Mouse (Mus musculus): ENCODE data around the gene Gnl2. TPM values are rescaled to one million over a fixed set of nuclear protein-coding genes. Genes with fewer than 3 reads are reported as not detected.
A peak's percentile ranks its signal among the peaks of the same experiment; 100 is the strongest.

Gene Gnl2
- polyA plus RNA-seq, 1 experiment, result 3.5 TPM

- TF ChIP-seq CTCF (IDR thresholded peaks at IDR 0.05; ENCODE audit: extremely low read depth, insufficient read length, insufficient replicate concordance, low read depth, low read length), result no peak
- no peak for TF ChIP-seq POLR2A (IDR thresholded peaks at IDR 0.05; ENCODE audit: low read depth, low read length)
- Histone ChIP-seq H3K27ac (ENCODE audit: insufficient read depth, low read depth, low read length) (no peak overlapping the region), H3K36me3 (ENCODE audit: control insufficient read depth, insufficient read depth, low read length) (no peaks in the 10 kb centered on the region), H3K4me3 (ENCODE audit: low read depth, low read length) (no peak overlapping the region), H3K4me1 (ENCODE audit: control insufficient read depth, insufficient read depth, insufficient read length, low read length) (no peaks in the 10 kb centered on the region), H3K27me3 (ENCODE audit: control insufficient read depth, insufficient read depth, low read length) (no peaks in the 10 kb centered on the region)
- WGBS, result 74% methylated on average over 2 of the region's 2 CpGs
Observed at GRCm38 (mm10) chr4:124973296-124973695, 43.1 kb upstream of the Gnl2 start.

- no peak overlapping the region for H3K27ac ChIP-seq (ENCODE audit: insufficient read depth, low read depth, low read length)
- WGBS, result 20% methylated on average over 5 of the region's 5 CpGs
- H3K4me3 ChIP-seq (ENCODE audit: low read depth, low read length), result no peak overlapping the region
- TF ChIP-seq POLR2A (IDR thresholded peaks at IDR 0.05; ENCODE audit: low read depth, low read length) (no peak), CTCF (IDR thresholded peaks at IDR 0.05; ENCODE audit: extremely low read depth, insufficient read length, insufficient replicate concordance, low read depth, low read length) (no peak)
- no peaks in the 10 kb centered on the region for H3K27me3 ChIP-seq (ENCODE audit: control insufficient read depth, insufficient read depth, low read length)
- H3K36me3 ChIP-seq (ENCODE audit: control insufficient read depth, insufficient read depth, low read length), result no peaks in the 10 kb centered on the region
- H3K4me1 ChIP-seq (ENCODE audit: control insufficient read depth, insufficient read depth, insufficient read length, low read length), result no peaks in the 10 kb centered on the region
Observed at GRCm38 (mm10) chr4:124978201-124978600, 38.2 kb upstream of the Gnl2 start.

- TF ChIP-seq CTCF (IDR thresholded peaks at IDR 0.05; ENCODE audit: extremely low read depth, insufficient read length, insufficient replicate concordance, low read depth, low read length), result peak; percentile 32; the same call in 1 of the 2 replicates
- TF ChIP-seq POLR2A (IDR thresholded peaks at IDR 0.05; ENCODE audit: low read depth, low read length), result no peak
- 20% methylated on average over 9 of the region's 9 CpGs for WGBS
- H3K36me3 ChIP-seq (ENCODE audit: control insufficient read depth, insufficient read depth, low read length), result no peaks in the 10 kb centered on the region
- H3K27me3 ChIP-seq (ENCODE audit: control insufficient read depth, insufficient read depth, low read length), result peaks cover 45% of the 10 kb centered on the region
- no peak overlapping the region for H3K4me3 ChIP-seq (ENCODE audit: low read depth, low read length)
- 0 out of 2 replicates have a peak, but pooled peaks cover 4% of the 10 kb centered on the region for H3K4me1 ChIP-seq (ENCODE audit: control insufficient read depth, insufficient read depth, insufficient read length, low read length)
- no peak overlapping the region for H3K27ac ChIP-seq (ENCODE audit: insufficient read depth, low read depth, low read length)
Observed at GRCm38 (mm10) chr4:124983893-124984526, 32.4 kb upstream of the Gnl2 start.

DNA sequence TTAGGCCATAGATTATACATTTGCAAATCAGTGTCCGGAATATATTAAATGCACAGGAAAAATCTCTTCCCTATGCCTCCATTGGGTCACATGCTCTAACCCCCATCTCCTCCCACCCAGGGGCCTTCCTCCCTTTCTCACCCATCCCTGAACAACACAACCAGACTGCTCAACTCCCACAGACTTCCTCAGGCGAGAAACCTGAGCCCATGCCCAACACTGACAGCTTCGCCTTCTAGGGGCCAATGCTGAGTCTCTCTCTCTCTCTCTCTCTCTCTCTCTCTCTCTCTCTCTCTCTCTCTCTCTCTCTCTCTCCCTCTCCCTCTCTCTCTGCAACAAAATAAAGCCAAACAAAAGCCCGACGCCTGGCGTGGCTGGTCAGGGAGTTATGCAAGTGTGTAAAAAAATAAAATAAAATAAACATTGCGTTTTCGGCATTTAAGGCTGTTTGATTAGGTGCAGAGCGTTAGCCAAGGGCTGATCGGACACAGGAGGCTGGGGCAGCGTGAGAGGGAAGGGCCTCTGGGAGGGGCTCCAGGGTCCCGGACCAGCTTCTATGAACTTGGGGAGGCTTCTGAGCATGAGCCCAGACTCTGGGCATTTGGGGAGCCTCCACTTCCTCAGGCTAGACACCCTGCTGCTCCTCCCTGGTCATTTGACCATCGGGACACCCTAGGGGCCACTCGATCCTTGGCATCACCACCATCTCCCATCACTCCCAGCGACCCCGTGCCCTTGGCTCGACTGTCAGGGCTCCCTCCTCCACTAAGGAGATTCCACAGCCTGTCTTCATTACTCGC lies 31.3 kb upstream of the Gnl2 start:
- TF ChIP-seq CTCF (IDR thresholded peaks at IDR 0.05; ENCODE audit: extremely low read depth, insufficient read length, insufficient replicate concordance, low read depth, low read length) (no peak), POLR2A (IDR thresholded peaks at IDR 0.05; ENCODE audit: low read depth, low read length) (no peak)
- WGBS, result 11% methylated on average over 18 of the region's 18 CpGs
- H3K27me3 ChIP-seq (ENCODE audit: control insufficient read depth, insufficient read depth, low read length), result peaks cover 49% of the 10 kb centered on the region
- no peak overlapping the region for H3K27ac ChIP-seq (ENCODE audit: insufficient read depth, low read depth, low read length)
- no peaks in the 10 kb centered on the region for H3K36me3 ChIP-seq (ENCODE audit: control insufficient read depth, insufficient read depth, low read length)
- H3K4me3 ChIP-seq (ENCODE audit: low read depth, low read length), result no peak overlapping the region
- H3K4me1 ChIP-seq (ENCODE audit: control insufficient read depth, insufficient read depth, insufficient read length, low read length), result 0 out of 2 replicates have a peak, but pooled peaks cover 4% of the 10 kb centered on the region

DNA sequence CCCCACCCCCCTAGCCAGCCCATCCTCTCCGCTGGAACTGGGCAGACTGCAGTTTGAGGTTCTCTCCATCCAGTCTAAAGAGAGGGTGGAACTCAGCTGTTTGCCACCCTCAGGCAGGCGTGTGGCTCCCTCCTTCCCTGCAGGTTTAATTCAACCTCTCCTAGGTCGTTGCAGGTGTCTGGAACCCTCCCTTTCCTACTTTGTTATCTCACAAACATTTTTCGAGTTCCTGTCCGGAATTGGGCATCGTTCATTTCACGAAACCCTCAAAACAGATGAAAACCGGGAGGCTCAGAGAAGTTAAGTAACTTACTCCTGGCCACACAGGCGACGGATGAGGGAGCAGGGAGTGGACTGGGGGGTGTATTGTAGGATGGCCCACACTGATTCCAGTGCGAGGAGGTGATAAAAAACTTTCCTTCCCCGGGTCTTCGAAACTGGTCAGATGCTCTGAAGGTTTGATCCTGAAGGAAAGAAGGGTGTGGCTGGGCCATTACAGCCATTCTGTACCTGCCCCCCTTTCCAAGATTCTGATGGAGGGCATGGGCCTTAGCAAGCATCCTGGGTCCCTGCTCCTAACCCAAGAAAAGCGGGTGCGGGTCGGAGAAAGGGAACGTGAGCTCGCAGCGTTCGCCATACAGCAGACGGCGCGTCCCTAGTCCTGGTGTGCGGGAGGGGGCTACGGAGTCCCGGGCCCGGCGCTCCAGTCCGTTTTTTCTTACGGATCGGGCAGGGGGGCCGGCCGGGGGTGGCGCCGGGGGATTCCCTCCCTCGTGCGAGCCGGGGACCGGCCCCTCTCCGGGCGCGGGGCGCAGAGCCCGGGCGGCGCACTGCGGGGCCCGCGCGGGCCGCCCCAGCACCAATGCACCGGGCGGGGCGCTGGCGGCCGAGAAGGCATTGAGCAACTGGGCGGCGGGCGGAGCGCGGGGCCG lies 30.4 kb upstream of the Gnl2 start, which contains the start of gene Rspo1:
Gene Rspo1 (plus strand): TSS at position 760 of the 932 bp plus-strand sequence.
- TF ChIP-seq CTCF (IDR thresholded peaks at IDR 0.05; ENCODE audit: extremely low read depth, insufficient read length, insufficient replicate concordance, low read depth, low read length) (no peak), POLR2A (IDR thresholded peaks at IDR 0.05; ENCODE audit: low read depth, low read length) (no peak)
- 3% methylated on average over 62 of the region's 62 CpGs for WGBS
- H3K36me3 ChIP-seq (ENCODE audit: control insufficient read depth, insufficient read depth, low read length), result no peaks in the 10 kb centered on the region
- H3K4me1 ChIP-seq (ENCODE audit: control insufficient read depth, insufficient read depth, insufficient read length, low read length), result 0 out of 2 replicates have a peak, but pooled peaks cover 4% of the 10 kb centered on the region
- H3K27ac ChIP-seq (ENCODE audit: insufficient read depth, low read depth, low read length), result no peak within 1 kb of the TSS
- peak within 1 kb of the TSS; percentile 29 for H3K4me3 ChIP-seq (ENCODE audit: low read depth, low read length)
- H3K27me3 ChIP-seq (ENCODE audit: control insufficient read depth, insufficient read depth, low read length), result peaks cover 56% of the 10 kb centered on the region

- H3K4me1 ChIP-seq (ENCODE audit: control insufficient read depth, insufficient read depth, insufficient read length, low read length), result 0 out of 2 replicates have a peak, but pooled peaks cover 4% of the 10 kb centered on the region
- peaks cover 57% of the 10 kb centered on the region for H3K27me3 ChIP-seq (ENCODE audit: control insufficient read depth, insufficient read depth, low read length)
- peak overlapping the region; percentile 29 for H3K4me3 ChIP-seq (ENCODE audit: low read depth, low read length)
- H3K27ac ChIP-seq (ENCODE audit: insufficient read depth, low read depth, low read length), result no peak overlapping the region
- H3K36me3 ChIP-seq (ENCODE audit: control insufficient read depth, insufficient read depth, low read length), result no peaks in the 10 kb centered on the region
- 6% methylated on average over 51 of the region's 51 CpGs for WGBS
- TF ChIP-seq CTCF (IDR thresholded peaks at IDR 0.05; ENCODE audit: extremely low read depth, insufficient read length, insufficient replicate concordance, low read depth, low read length) (no peak), POLR2A (IDR thresholded peaks at IDR 0.05; ENCODE audit: low read depth, low read length) (no peak)
Observed at GRCm38 (mm10) chr4:124986739-124987710, 29.4 kb upstream of the Gnl2 start.

Measured in small intestine, adult 2 months (tissue).